Mouse (Mus musculus): ENCODE results near the gene Krt84. TPM values are rescaled to one million over a fixed set of nuclear protein-coding genes. Genes with fewer than 3 reads are reported as not detected.
"Not testable (repeated sequence)": the region's sequence is repeated elsewhere in the genome, so short reads cannot be mapped to it uniquely, and the experiment has no call there.

Gene Krt84
- total RNA-seq (2014; fragmentation: Nextera tagmentation) (not detected in 2 replicates), total RNA-seq (2017) (not detected in 2 replicates)

GRCm38 (mm10) chr15:101532720-101533119 is at the start of gene Krt84:
Gene Krt84, minus strand, starts transcription at chr15:101532820.
- no peak for ATAC-seq (replicated peaks; ENCODE audit: low FRiP score, low TSS enrichment, poor library complexity, severe bottlenecking)

- no peak for ATAC-seq (replicated peaks; ENCODE audit: low FRiP score, low TSS enrichment, poor library complexity, severe bottlenecking)
Measured at GRCm38 (mm10) chr15:101581701-101582100, 49.1 kb upstream of the Krt84 start.

- no peak for ATAC-seq (replicated peaks; ENCODE audit: low FRiP score, low TSS enrichment, poor library complexity, severe bottlenecking)
Measured at GRCm38 (mm10) chr15:101575506-101575905, 42.9 kb upstream of the Krt84 start.

GRCm38 (mm10) chr15:101573796-101574345 is 41.3 kb upstream of the Krt84 start, which contains the start of gene Krt75:
Gene Krt75, minus strand, starts transcription at chr15:101573904.
- ATAC-seq (replicated peaks; ENCODE audit: low FRiP score, low TSS enrichment, poor library complexity, severe bottlenecking), result no peak

- no peak for ATAC-seq (replicated peaks; ENCODE audit: low FRiP score, low TSS enrichment, poor library complexity, severe bottlenecking)
Measured at GRCm38 (mm10) chr15:101567780-101568179, 35.2 kb upstream of the Krt84 start.

- ATAC-seq (replicated peaks; ENCODE audit: low FRiP score, low TSS enrichment, poor library complexity, severe bottlenecking), result no peak
Measured at GRCm38 (mm10) chr15:101562850-101563249, 30.2 kb upstream of the Krt84 start, which contains the start of gene Krt90. Gene Krt90, minus strand, starts transcription at chr15:101562950.

- no peak for ATAC-seq (replicated peaks; ENCODE audit: low FRiP score, low TSS enrichment, poor library complexity, severe bottlenecking)
Measured at GRCm38 (mm10) chr15:101558034-101558646, 25.5 kb upstream of the Krt84 start.

GRCm38 (mm10) chr15:101553169-101553568 is 20.5 kb upstream of the Krt84 start:
- peak; percentile 72 for ATAC-seq (replicated peaks; ENCODE audit: low FRiP score, low TSS enrichment, poor library complexity, severe bottlenecking)

- no peak for ATAC-seq (replicated peaks; ENCODE audit: low FRiP score, low TSS enrichment, poor library complexity, severe bottlenecking)
Measured at GRCm38 (mm10) chr15:101552188-101552587, 19.6 kb upstream of the Krt84 start.

GRCm38 (mm10) chr15:101550567-101550966 is 17.9 kb upstream of the Krt84 start, which contains the start of gene Krt82:
Gene Krt82, minus strand, starts transcription at chr15:101550667.
- ATAC-seq (replicated peaks; ENCODE audit: low FRiP score, low TSS enrichment, poor library complexity, severe bottlenecking), result no peak

- no peak for ATAC-seq (replicated peaks; ENCODE audit: low FRiP score, low TSS enrichment, poor library complexity, severe bottlenecking)
Measured at GRCm38 (mm10) chr15:101544478-101544877, 11.9 kb upstream of the Krt84 start.

GRCm38 (mm10) chr15:101542543-101542942 is 9.9 kb upstream of the Krt84 start:
- ATAC-seq (replicated peaks; ENCODE audit: low FRiP score, low TSS enrichment, poor library complexity, severe bottlenecking), result no peak

- no peak for ATAC-seq (replicated peaks; ENCODE audit: low FRiP score, low TSS enrichment, poor library complexity, severe bottlenecking)
Measured at GRCm38 (mm10) chr15:101538580-101538900, 5.9 kb upstream of the Krt84 start.

- ATAC-seq (replicated peaks; ENCODE audit: low FRiP score, low TSS enrichment, poor library complexity, severe bottlenecking), result no peak
Measured at GRCm38 (mm10) chr15:101537864-101538579, 5.4 kb upstream of the Krt84 start.

- ATAC-seq (replicated peaks; ENCODE audit: low FRiP score, low TSS enrichment, poor library complexity, severe bottlenecking), result no peak
Measured at GRCm38 (mm10) chr15:101536054-101536850, 3.6 kb upstream of the Krt84 start.

GRCm38 (mm10) chr15:101522556-101523232 is 9.9 kb downstream of the Krt84 start:
- no peak for ATAC-seq (replicated peaks; ENCODE audit: low FRiP score, low TSS enrichment, poor library complexity, severe bottlenecking)

- ATAC-seq (replicated peaks; ENCODE audit: low FRiP score, low TSS enrichment, poor library complexity, severe bottlenecking), result no peak
Measured at GRCm38 (mm10) chr15:101519792-101520191, 12.8 kb downstream of the Krt84 start.

- ATAC-seq (replicated peaks; ENCODE audit: low FRiP score, low TSS enrichment, poor library complexity, severe bottlenecking), result not testable (repeated sequence)
Measured at GRCm38 (mm10) chr15:101517161-101517560, 15.5 kb downstream of the Krt84 start, which contains the start of gene Gm49425. Gene Gm49425, minus strand, starts transcription at chr15:101517261.

- no peak for ATAC-seq (replicated peaks; ENCODE audit: low FRiP score, low TSS enrichment, poor library complexity, severe bottlenecking)
Measured at GRCm38 (mm10) chr15:101508247-101508646, 24.4 kb downstream of the Krt84 start.

All from megakaryocyte-erythroid progenitor cell, adult 5-6 weeks (primary cell).